Mouse (Mus musculus) heart, embryonic 14.5 days (tissue): ENCODE data around the gene Ppil1. TPM values are rescaled to one million over a fixed set of nuclear protein-coding genes. Genes with fewer than 3 reads are reported as not detected.

Experiments used
- ATAC-seq: fragments of 200-750 bp; cut with Nextera tagmentation; 2 replicates; pipeline ENCODE4 v1.8.0; 2017; ENCODE audit warnings: low read depth, moderate TSS enrichment; ENCODE audit not compliant: insufficient number of reproducible peaks, insufficient read depth, low FRiP score
- H3K27ac ChIP-seq, 2 experiments: fragments of 200-500 bp in 1 of 2; fragments of 300-500 bp in 1 of 2; sonication (generic) in 1 of 2; replicated peaks in 1 of 2; 2 replicates each; pipeline ENCODE4 v1.5.1; 2012 to 2014; ENCODE audit warnings: low read depth in 2 of 2, low read length in 2 of 2, control low read depth in 1 of 2, mild to moderate bottlenecking in 1 of 2, mixed read lengths in 1 of 2; ENCODE audit not compliant: control insufficient read depth in 1 of 2, insufficient read depth in 1 of 2
- H3K27me3 ChIP-seq: fragments of 300-500 bp; sonication (generic); 2 replicates; pipeline ENCODE4 v1.6.1; 2014; ENCODE audit warnings: mild to moderate bottlenecking, low read length, control low read depth; ENCODE audit not compliant: control insufficient read depth, insufficient read depth
- H3K36me3 ChIP-seq: fragments of 300-500 bp; sonication (generic); 2 replicates; pipeline ENCODE4 v1.6.1; 2014; ENCODE audit warnings: mild to moderate bottlenecking, control low read depth, low read length, mixed read lengths; ENCODE audit not compliant: control insufficient read depth, insufficient read depth
- H3K4me1 ChIP-seq, 2 experiments: fragments of 200-500 bp in 1 of 2; fragments of 300-500 bp in 1 of 2; sonication (generic) in 1 of 2; 2 replicates each; pipeline ENCODE4 v1.6.1; 2012 to 2014; ENCODE audit warnings: low read length in 2 of 2, control low read depth in 1 of 2, mixed read lengths in 1 of 2; ENCODE audit not compliant: control insufficient read depth in 2 of 2, insufficient read depth in 2 of 2
- H3K4me2 ChIP-seq: fragments of 300-500 bp; sonication (generic); 2 replicates; pipeline ENCODE4 v1.6.1; 2014; ENCODE audit warnings: mild to moderate bottlenecking, low read length
- H3K4me3 ChIP-seq, 2 experiments: fragments of 200-500 bp in 1 of 2; fragments of 300-500 bp in 1 of 2; sonication (generic) in 1 of 2; 2 replicates each; pipeline ENCODE4 v1.5.1; 2012 to 2014; ENCODE audit warnings: low read length in 2 of 2, mild to moderate bottlenecking in 2 of 2, control low read depth in 1 of 2, low read depth in 1 of 2, moderate library complexity in 1 of 2; ENCODE audit not compliant: control insufficient read depth in 1 of 2, insufficient read depth in 1 of 2
- H3K9ac ChIP-seq: fragments of 300-500 bp; sonication (generic); 2 replicates; pipeline ENCODE4 v1.6.1; 2014; ENCODE audit warnings: mild to moderate bottlenecking, low read length
- H3K9me3 ChIP-seq: fragments of 300-500 bp; sonication (generic); 2 replicates; pipeline ENCODE4 v1.6.1; 2016; ENCODE audit warnings: low read length, control low read depth; ENCODE audit not compliant: control insufficient read depth
- WGBS: fragments of 180-500 bp; shearing (Covaris S2); extraction: QIAGEN DNeasy Blood & Tissue Kit; methylation state at CpG from one replicate; pipeline ENCODE4 v1.1.7; 2014; 5-methylcytosine and 5-hydroxymethylcytosine counted together
- polyA plus RNA-seq: library from polyadenylated mRNA; unstranded; fragments of >200 nt; fragmentation: Nextera tagmentation; extraction: Ambion mirVana; gene quantifications from 2 replicates; pipeline ENCODE4 v1.2.1, GENCODE M21; 2014

The Ppil1 gene
- polyA plus RNA-seq, 1 experiment from 2014 or later = 106 TPM

DNA sequence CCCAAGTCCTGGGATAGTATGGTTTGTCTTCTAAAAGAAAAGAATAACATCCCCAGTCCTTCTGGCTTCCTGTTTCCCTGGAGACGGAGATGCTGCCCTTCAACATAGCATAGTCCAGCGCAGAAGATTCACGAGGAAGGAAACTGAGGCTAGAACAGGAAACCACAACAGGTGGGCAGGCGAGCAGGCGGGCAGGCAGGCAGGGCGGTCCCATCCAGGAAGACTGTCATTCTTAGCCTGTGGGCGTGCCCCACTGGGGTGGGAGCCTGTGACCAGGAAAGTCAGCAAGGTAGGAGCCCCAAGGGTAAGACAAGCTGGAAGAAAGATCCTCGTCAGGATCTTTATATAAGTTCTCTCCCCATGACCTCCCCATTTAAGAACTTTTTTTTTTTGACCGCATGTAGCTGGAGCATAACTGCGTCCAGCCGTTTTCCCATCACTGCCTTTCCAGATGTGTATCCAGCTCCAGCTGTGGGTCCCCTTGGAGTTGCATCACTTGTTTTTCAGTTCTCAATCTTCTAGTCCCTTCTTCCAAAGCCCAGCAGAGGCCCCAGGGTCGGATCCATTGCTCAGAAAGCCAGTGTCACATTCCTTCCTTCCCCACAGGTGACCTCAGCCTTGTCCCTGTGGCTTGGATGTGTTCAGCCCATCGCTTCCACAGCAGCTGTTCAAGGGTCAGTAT, 40.5 kb upstream of the Ppil1 start:
- peak overlapping the region; percentile 13; the same call in 1 of the 2 replicates for H3K4me2 ChIP-seq
- peaks cover 21 to 30% of the 10 kb centered on the region in 2 experiments for H3K4me1 ChIP-seq
- no peak overlapping the region for H3K4me3 ChIP-seq
- no peak for ATAC-seq
- H3K9me3 ChIP-seq = no peaks in the 10 kb centered on the region
- H3K9ac ChIP-seq = peak overlapping the region; percentile 25; the same call in 1 of the 2 replicates
- 0 out of 4 replicates have a peak overlapping the region, but pooled peaks of 1 of the 2 experiments have one; percentile 53 for H3K27ac ChIP-seq
- WGBS = 60% methylated on average over 13 of the region's 13 CpGs
- H3K27me3 ChIP-seq = no peaks in the 10 kb centered on the region
- peaks cover 27% of the 10 kb centered on the region for H3K36me3 ChIP-seq

- H3K9me3 ChIP-seq = no peaks in the 10 kb centered on the region
- H3K4me1 ChIP-seq = peaks cover 21 to 30% of the 10 kb centered on the region in 2 experiments
- H3K27me3 ChIP-seq = no peaks in the 10 kb centered on the region
- 91% methylated on average over 3 of the region's 3 CpGs for WGBS
- no peak overlapping the region for H3K27ac ChIP-seq
- no peak overlapping the region for H3K4me2 ChIP-seq
- no peak overlapping the region for H3K4me3 ChIP-seq
- peaks cover 34% of the 10 kb centered on the region for H3K36me3 ChIP-seq
- no peak for ATAC-seq
- no peak overlapping the region for H3K9ac ChIP-seq
Observed at GRCm38 (mm10) chr17:29303856-29304255, 39.9 kb upstream of the Ppil1 start.

DNA sequence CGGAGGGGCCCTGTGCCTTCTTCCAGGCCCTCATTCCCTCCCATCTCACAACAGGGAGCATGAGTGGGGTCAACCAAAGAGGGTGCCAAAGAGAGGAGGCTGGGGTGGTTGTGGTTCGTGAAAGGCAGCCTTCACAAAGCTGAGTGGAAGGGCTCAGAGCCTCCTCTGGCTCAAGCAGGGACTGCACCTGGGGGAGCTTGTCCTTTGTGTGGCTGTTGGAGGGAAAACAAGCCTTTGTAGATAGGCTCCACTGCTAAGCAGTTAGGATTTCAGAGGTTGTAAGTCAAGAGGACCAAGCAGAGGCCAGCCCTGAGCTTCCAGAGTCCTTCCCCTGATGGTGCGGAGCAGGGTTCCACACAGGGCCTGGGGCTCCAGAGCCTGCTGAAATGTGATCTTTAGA, 39.1 kb upstream of the Ppil1 start:
- Histone ChIP-seq H3K4me1 (peaks cover 21 to 30% of the 10 kb centered on the region in 2 experiments), H3K9me3 (no peaks in the 10 kb centered on the region), H3K36me3 (peaks cover 41% of the 10 kb centered on the region), H3K4me3 (no peak overlapping the region), H3K27me3 (no peaks in the 10 kb centered on the region), H3K4me2 (no peak overlapping the region), H3K9ac (no peak overlapping the region), H3K27ac (no peak overlapping the region)
- WGBS = 61% methylated on average over 3 of the region's 3 CpGs
- ATAC-seq = no peak

DNA sequence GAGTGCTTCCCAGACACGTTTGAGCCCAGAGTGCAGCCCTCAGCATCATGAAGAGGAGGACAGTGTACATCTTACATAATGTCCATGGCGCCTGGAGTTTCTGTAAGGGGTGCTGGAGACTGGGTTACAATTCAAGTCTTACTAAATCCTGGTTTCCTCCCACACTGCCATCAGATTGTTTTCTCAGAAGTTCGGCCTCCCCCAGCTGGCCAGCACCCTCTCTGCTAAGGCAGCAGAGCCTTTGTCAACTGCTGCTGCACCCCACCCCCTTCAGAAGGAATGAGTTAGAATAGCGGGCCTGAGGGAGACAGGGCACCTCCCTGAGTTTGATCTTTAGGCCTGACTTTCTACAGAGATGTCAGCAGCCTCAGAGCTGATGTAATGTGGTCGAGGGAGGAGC, 38.2 kb upstream of the Ppil1 start:
- Histone ChIP-seq H3K27me3 (no peaks in the 10 kb centered on the region), H3K36me3 (peaks cover 50% of the 10 kb centered on the region), H3K4me2 (no peak overlapping the region), H3K4me1 (peaks cover 21 to 32% of the 10 kb centered on the region in 2 experiments), H3K9ac (no peak overlapping the region), H3K27ac (no peak overlapping the region), H3K9me3 (no peaks in the 10 kb centered on the region), H3K4me3 (no peak overlapping the region)
- 48% methylated on average over 5 of the region's 5 CpGs for WGBS
- ATAC-seq = no peak

DNA sequence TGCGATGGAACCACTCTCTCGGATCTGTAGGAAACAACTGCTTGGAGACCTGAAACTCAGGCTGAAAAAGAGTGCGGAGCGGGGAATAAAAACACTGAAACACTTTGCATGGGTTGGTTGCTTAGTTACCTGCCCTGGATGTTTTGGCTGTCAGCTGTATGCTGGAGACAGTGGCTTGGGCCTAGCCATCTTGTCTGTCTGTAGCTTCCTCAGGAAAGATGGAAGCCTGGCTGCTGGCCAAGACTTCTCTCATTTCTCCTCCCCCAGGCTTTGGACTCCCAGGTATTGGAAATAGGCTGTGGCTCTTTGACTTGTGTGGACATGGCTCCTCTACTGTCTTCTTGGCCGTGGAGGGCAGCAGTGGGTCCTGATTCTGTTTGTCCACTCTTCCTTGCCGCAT, 37.4 kb upstream of the Ppil1 start:
- WGBS = 92% methylated on average over 6 of the region's 6 CpGs

GRCm38 (mm10) chr17:29300926-29301325, 36.9 kb upstream of the Ppil1 start:
- 85% methylated on average over 7 of the region's 7 CpGs for whole genome bisulfite sequencing
- Histone ChIP-seq H3K9ac (no peak overlapping the region), H3K4me2 (no peak overlapping the region), H3K4me1 (peaks cover 19 to 32% of the 10 kb centered on the region in 2 experiments), H3K36me3 (peaks cover 62% of the 10 kb centered on the region), H3K27me3 (no peaks in the 10 kb centered on the region), H3K27ac (no peak overlapping the region; a peak in 1 of 4 replicates), H3K9me3 (no peaks in the 10 kb centered on the region), H3K4me3 (no peak overlapping the region)
- ATAC-seq = no peak

More for the DNA sequence above, 37.4 kb upstream of the Ppil1 start:
- H3K36me3 ChIP-seq = peaks cover 57% of the 10 kb centered on the region
- no peak overlapping the region for H3K9ac ChIP-seq
- H3K4me2 ChIP-seq = no peak overlapping the region
- no peaks in the 10 kb centered on the region for H3K27me3 ChIP-seq
- H3K27ac ChIP-seq = no peak overlapping the region
- H3K4me3 ChIP-seq = no peak overlapping the region
- H3K4me1 ChIP-seq = peaks cover 21 to 32% of the 10 kb centered on the region in 2 experiments
- ATAC-seq = no peak
- H3K9me3 ChIP-seq = no peaks in the 10 kb centered on the region

DNA sequence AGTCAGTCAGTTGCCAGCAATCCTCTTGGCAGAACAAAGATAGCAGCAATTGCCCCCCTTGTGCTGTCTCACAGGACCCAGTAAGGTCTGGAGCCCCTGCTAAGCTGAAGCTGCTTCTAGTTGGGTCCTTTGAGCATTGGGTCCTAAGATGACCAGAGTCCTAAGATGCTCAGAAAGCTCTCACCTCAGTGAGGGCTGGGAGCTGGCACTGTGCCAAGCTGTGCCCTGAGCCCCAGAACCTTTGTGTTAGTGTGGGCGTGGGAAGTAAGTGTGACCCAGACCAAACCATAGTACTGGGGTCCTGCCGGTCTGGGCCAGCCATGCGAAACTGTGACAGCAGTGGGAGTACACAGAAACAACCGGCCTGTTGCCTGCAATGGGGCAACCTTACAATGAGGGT, 35.3 kb upstream of the Ppil1 start:
- H3K4me2 ChIP-seq = no peak overlapping the region
- no peak overlapping the region for H3K9ac ChIP-seq
- H3K36me3 ChIP-seq = peaks cover 78% of the 10 kb centered on the region
- H3K9me3 ChIP-seq = no peaks in the 10 kb centered on the region
- H3K27me3 ChIP-seq = no peaks in the 10 kb centered on the region
- no peak for ATAC-seq
- H3K4me1 ChIP-seq = peaks cover 3 to 15% of the 10 kb centered on the region in 2 experiments; a peak in 3 of 4 replicates
- no peak overlapping the region for H3K4me3 ChIP-seq
- WGBS = 91% methylated on average over 4 of the region's 4 CpGs
- no peak overlapping the region for H3K27ac ChIP-seq

DNA sequence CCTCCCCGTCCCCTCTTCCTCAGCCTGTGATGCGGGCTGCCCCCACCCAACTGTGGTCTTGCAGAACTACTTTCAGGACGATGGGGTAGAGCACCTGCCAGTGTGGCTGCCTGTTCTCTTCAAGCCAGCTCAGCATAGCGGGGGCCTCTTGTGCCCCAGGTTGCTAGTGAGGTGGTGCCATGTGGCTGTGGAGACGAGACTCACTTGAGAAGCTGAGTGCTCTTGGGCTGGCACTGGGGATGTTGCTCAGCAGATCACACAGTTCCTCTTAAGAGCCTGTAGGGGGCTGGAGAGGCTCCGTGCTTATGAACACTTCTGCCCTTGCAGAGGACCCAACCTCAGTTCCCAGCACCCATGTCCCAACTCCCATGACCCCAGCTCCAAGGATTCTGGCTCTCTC, 33.8 kb upstream of the Ppil1 start:
- H3K4me3 ChIP-seq = no peak overlapping the region
- no peaks in the 10 kb centered on the region for H3K9me3 ChIP-seq
- peaks cover 0 to 6% of the 10 kb centered on the region in 2 experiments; a peak in 1 of 4 replicates for H3K4me1 ChIP-seq
- no peaks in the 10 kb centered on the region for H3K27me3 ChIP-seq
- ATAC-seq = no peak
- H3K36me3 ChIP-seq = peaks cover 93% of the 10 kb centered on the region
- no peak overlapping the region for H3K4me2 ChIP-seq
- H3K27ac ChIP-seq = no peak overlapping the region
- H3K9ac ChIP-seq = no peak overlapping the region
- WGBS = 85% methylated on average over 6 of the region's 6 CpGs
